Mouse (Mus musculus) MEL (cell line): ENCODE results near the gene 4930558C23Rik. TPM values are rescaled to one million over a fixed set of nuclear protein-coding genes. Genes with fewer than 3 reads are reported as not detected.
A peak's percentile ranks its signal among the peaks of the same experiment; 100 is the strongest.

Source experiments
- DNase-seq: peaks from one replicate; pipeline ENCODE4 v3.0.0; 2011; ENCODE audit warnings: low read depth, low spot score
- H3K27ac ChIP-seq: 2 replicates; pipeline ENCODE4 v1.5.1; 2012; ENCODE audit warnings: low read depth, mild to moderate bottlenecking, control low read depth, low read length, moderate library complexity; ENCODE audit not compliant: control insufficient read depth
- H3K27me3 ChIP-seq, 2 experiments: fragments of 150-350 bp in 1 of 2; sonication (generic) in 1 of 2; 2 replicates each; pipeline ENCODE4 v1.6.1; 2012; ENCODE audit warnings: low read length in 2 of 2, mild to moderate bottlenecking in 2 of 2, improper control_type of control experiment in 1 of 2, moderate library complexity in 1 of 2; ENCODE audit not compliant: insufficient read depth in 2 of 2, control insufficient read depth in 1 of 2
- H3K36me3 ChIP-seq, 2 experiments: 2 replicates each; pipeline ENCODE4 v1.6.1; 2012 to 2014; ENCODE audit warnings: low read length in 2 of 2, improper control_type of control experiment in 1 of 2, inconsistent platforms in 1 of 2, mild to moderate bottlenecking in 1 of 2; ENCODE audit not compliant: insufficient read depth in 2 of 2, control insufficient read depth in 1 of 2
- H3K4me1 ChIP-seq, 2 experiments: fragments of 150-350 bp in 1 of 2; sonication (generic) in 1 of 2; 2 replicates each; pipeline ENCODE4 v1.6.1; 2012; ENCODE audit warnings: low read length in 2 of 2, improper control_type of control experiment in 1 of 2, mild to moderate bottlenecking in 1 of 2; ENCODE audit not compliant: insufficient read depth in 2 of 2, control insufficient read depth in 1 of 2
- H3K4me3 ChIP-seq, 2 experiments: fragments of 150-350 bp in 1 of 2; sonication (generic) in 1 of 2; 2 replicates each; pipeline ENCODE4 v1.5.1; 2012; ENCODE audit warnings: low read depth in 2 of 2, low read length in 2 of 2, mild to moderate bottlenecking in 2 of 2, moderate library complexity in 2 of 2, control low read depth in 1 of 2, improper control_type of control experiment in 1 of 2; ENCODE audit not compliant: control insufficient read depth in 1 of 2, insufficient read depth in 1 of 2
- H3K79me2 ChIP-seq: 2 replicates; pipeline ENCODE4 v1.6.1; 2012; ENCODE audit warnings: mild to moderate bottlenecking, low read length, moderate library complexity; ENCODE audit not compliant: control insufficient read depth, poor library complexity, insufficient read depth
- H3K9ac ChIP-seq: 2 replicates; pipeline ENCODE4 v1.6.1; 2012; ENCODE audit warnings: low read depth, mild to moderate bottlenecking, control low read depth, low read length, moderate library complexity; ENCODE audit not compliant: control insufficient read depth, poor library complexity, severe bottlenecking
- H3K9me3 ChIP-seq: fragments of 150-350 bp; sonication (generic); replicated peaks from 2 replicates; pipeline ENCODE4 v1.6.1; 2012; ENCODE audit warnings: mild to moderate bottlenecking, low read length, improper control_type of control experiment, moderate library complexity; ENCODE audit not compliant: insufficient read depth
- BHLHE40 ChIP-seq: IDR thresholded peaks from 2 replicates; pipeline ENCODE4 v1.6.1; 2012; ENCODE audit warnings: low read depth, mild to moderate bottlenecking, inconsistent platforms, low read length, improper control_type of control experiment, borderline replicate concordance
- CHD1 ChIP-seq: IDR thresholded peaks from 2 replicates; pipeline ENCODE4 v1.6.1; 2012; ENCODE audit warnings: low read depth, mild to moderate bottlenecking, inconsistent platforms, low read length, improper control_type of control experiment
- CHD2 ChIP-seq: IDR thresholded peaks from 2 replicates; pipeline ENCODE4 v1.6.1; 2011; ENCODE audit warnings: low read length, improper control_type of control experiment
- CTCF ChIP-seq, 3 experiments: IDR thresholded peaks in 2 of 3; conservative IDR thresholded peaks in 1 of 3; 2 replicates each; pipeline ENCODE4 v1.5.1; 2011 to 2012; ENCODE audit warnings: low read length in 3 of 3, low read depth in 2 of 3, mild to moderate bottlenecking in 2 of 3, improper control_type of control experiment in 1 of 3, inconsistent platforms in 1 of 3, mixed read lengths in 1 of 3, moderate library complexity in 1 of 3; ENCODE audit not compliant: control insufficient read depth in 1 of 3, insufficient read depth in 1 of 3, poor library complexity in 1 of 3, severe bottlenecking in 1 of 3
- E2F4 ChIP-seq: IDR thresholded peaks from 2 replicates; pipeline ENCODE4 v1.6.1; 2011; ENCODE audit warnings: low read depth, low read length, improper control_type of control experiment, borderline replicate concordance
- ELF1 ChIP-seq: IDR thresholded peaks from 2 replicates; pipeline ENCODE4 v1.6.1; 2014; ENCODE audit warnings: low read depth, mild to moderate bottlenecking, inconsistent platforms, low read length, improper control_type of control experiment, moderate library complexity
- EP300 ChIP-seq, 2 experiments: IDR thresholded peaks; 2 replicates each; pipeline ENCODE4 v1.6.1; 2011; ENCODE audit warnings: improper control_type of control experiment in 2 of 2, low read length in 2 of 2, low read depth in 1 of 2, mild to moderate bottlenecking in 1 of 2
- ETS1 ChIP-seq: IDR thresholded peaks from 2 replicates; pipeline ENCODE4 v1.6.1; 2012; ENCODE audit warnings: low read depth, mild to moderate bottlenecking, inconsistent platforms, low read length, improper control_type of control experiment, moderate library complexity
- GABPA ChIP-seq: IDR thresholded peaks from 2 replicates; pipeline ENCODE4 v1.6.1; 2012; ENCODE audit warnings: low read depth, mild to moderate bottlenecking, inconsistent platforms, low read length, improper control_type of control experiment, moderate library complexity
- GATA1 ChIP-seq: IDR thresholded peaks from 2 replicates; pipeline ENCODE4 v1.6.1; 2011; ENCODE audit warnings: low read depth, low read length, improper control_type of control experiment
- HCFC1 ChIP-seq: IDR thresholded peaks from 2 replicates; pipeline ENCODE4 v1.6.1; 2012; ENCODE audit warnings: low read depth, mild to moderate bottlenecking, inconsistent platforms, low read length, improper control_type of control experiment, moderate library complexity
- JUND ChIP-seq: IDR thresholded peaks from 2 replicates; pipeline ENCODE4 v1.6.1; 2011; ENCODE audit warnings: low read depth, mild to moderate bottlenecking, improper control_type of control experiment, low read length
- KAT2A ChIP-seq: conservative IDR thresholded peaks from 2 replicates; pipeline ENCODE4 v1.6.1; 2012; ENCODE audit warnings: low read depth, low read length, improper control_type of control experiment, inconsistent platforms
- MAFK ChIP-seq: IDR thresholded peaks from 2 replicates; pipeline ENCODE4 v1.6.1; 2011; ENCODE audit warnings: low read depth, mild to moderate bottlenecking, low read length, improper control_type of control experiment, borderline replicate concordance
- MAX ChIP-seq: IDR thresholded peaks from 2 replicates; pipeline ENCODE4 v1.6.1; 2011; ENCODE audit warnings: low read length, improper control_type of control experiment
- MAZ ChIP-seq: IDR thresholded peaks from 2 replicates; pipeline ENCODE4 v1.6.1; 2012; ENCODE audit warnings: low read depth, mild to moderate bottlenecking, inconsistent platforms, low read length, improper control_type of control experiment
- MEF2A ChIP-seq: IDR thresholded peaks from 2 replicates; pipeline ENCODE4 v1.6.1; 2014; ENCODE audit warnings: low read depth, mild to moderate bottlenecking, inconsistent platforms, low read length, improper control_type of control experiment; ENCODE audit not compliant: poor library complexity, insufficient replicate concordance, severe bottlenecking; ENCODE audit errors: extremely low read depth
- MXI1 ChIP-seq: IDR thresholded peaks from 2 replicates; pipeline ENCODE4 v1.6.1; 2011; ENCODE audit warnings: mild to moderate bottlenecking, low read depth, low read length, improper control_type of control experiment
- MYB ChIP-seq: IDR thresholded peaks from 2 replicates; pipeline ENCODE4 v1.6.1; 2011; ENCODE audit warnings: mild to moderate bottlenecking, low read depth, low read length, improper control_type of control experiment
- MYC ChIP-seq: IDR thresholded peaks from 2 replicates; pipeline ENCODE4 v1.6.1; 2011; ENCODE audit warnings: low read depth, mild to moderate bottlenecking, low read length, improper control_type of control experiment, moderate library complexity
- NELFE ChIP-seq: IDR thresholded peaks from 2 replicates; pipeline ENCODE4 v1.6.1; 2011; ENCODE audit warnings: low read depth, low read length, improper control_type of control experiment
- NRF1 ChIP-seq: IDR thresholded peaks from 2 replicates; pipeline ENCODE4 v1.6.1; 2014; ENCODE audit warnings: low read depth, mild to moderate bottlenecking, inconsistent platforms, low read length, improper control_type of control experiment, moderate library complexity; ENCODE audit not compliant: poor library complexity, insufficient read depth, severe bottlenecking
- POLR2A ChIP-seq, 2 experiments: IDR thresholded peaks; 2 replicates each; pipeline ENCODE4 v1.6.1; 2011 to 2012; ENCODE audit warnings: low read length in 2 of 2, mild to moderate bottlenecking in 2 of 2, control low read depth in 1 of 2, improper control_type of control experiment in 1 of 2, low read depth in 1 of 2, moderate library complexity in 1 of 2; ENCODE audit not compliant: control insufficient read depth in 1 of 2, insufficient read depth in 1 of 2, poor library complexity in 1 of 2
- POLR2AphosphoS2 ChIP-seq: IDR thresholded peaks from 2 replicates; pipeline ENCODE4 v1.6.1; 2011; ENCODE audit warnings: low read length, improper control_type of control experiment
- POLR2AphosphoS5 ChIP-seq: IDR thresholded peaks from 2 replicates; pipeline ENCODE4 v1.6.1; 2012; ENCODE audit warnings: low read depth, borderline replicate concordance, mild to moderate bottlenecking, inconsistent platforms, low read length, moderate library complexity, mixed read lengths
- RAD21 ChIP-seq: IDR thresholded peaks from 2 replicates; pipeline ENCODE4 v1.6.1; 2011; ENCODE audit warnings: mild to moderate bottlenecking, low read depth, low read length, improper control_type of control experiment
- RCOR1 ChIP-seq: IDR thresholded peaks from 2 replicates; pipeline ENCODE4 v1.6.1; 2012; ENCODE audit warnings: low read depth, mild to moderate bottlenecking, inconsistent platforms, low read length, improper control_type of control experiment
- SIN3A ChIP-seq: IDR thresholded peaks from 2 replicates; pipeline ENCODE4 v1.6.1; 2012; ENCODE audit warnings: low read length, improper control_type of control experiment, inconsistent platforms
- SMC3 ChIP-seq: IDR thresholded peaks from 2 replicates; pipeline ENCODE4 v1.6.1; 2011; ENCODE audit warnings: low read depth, low read length, improper control_type of control experiment
- TAL1 ChIP-seq: IDR thresholded peaks from 2 replicates; pipeline ENCODE4 v1.6.1; 2012; ENCODE audit warnings: mild to moderate bottlenecking, inconsistent platforms, low read length, moderate library complexity, mixed read lengths
- TBP ChIP-seq: IDR thresholded peaks from 2 replicates; pipeline ENCODE4 v1.8.0; 2011; ENCODE audit warnings: low read depth, low read length, improper control_type of control experiment
- TCF12 ChIP-seq: IDR thresholded peaks from 2 replicates; pipeline ENCODE4 v1.6.1; 2014; ENCODE audit warnings: low read depth, mild to moderate bottlenecking, inconsistent platforms, low read length, improper control_type of control experiment, moderate library complexity
- UBTF ChIP-seq: IDR thresholded peaks from 2 replicates; pipeline ENCODE4 v1.6.1; 2012; ENCODE audit warnings: low read depth, mild to moderate bottlenecking, inconsistent platforms, low read length, improper control_type of control experiment, moderate library complexity, borderline replicate concordance; ENCODE audit not compliant: insufficient read depth
- USF1 ChIP-seq: IDR thresholded peaks from 2 replicates; pipeline ENCODE4 v1.6.1; 2014; ENCODE audit warnings: low read depth, mild to moderate bottlenecking, inconsistent platforms, low read length, improper control_type of control experiment, moderate library complexity
- ZC3H11A ChIP-seq: IDR thresholded peaks from 2 replicates; pipeline ENCODE4 v1.6.1; 2012; ENCODE audit warnings: low read depth, mild to moderate bottlenecking, inconsistent platforms, low read length, improper control_type of control experiment
- ZKSCAN1 ChIP-seq: IDR thresholded peaks from 2 replicates; pipeline ENCODE4 v1.6.1; 2012; ENCODE audit warnings: low read depth, mild to moderate bottlenecking, inconsistent platforms, low read length, improper control_type of control experiment, moderate library complexity
- ZMIZ1 ChIP-seq: IDR thresholded peaks from 2 replicates; pipeline ENCODE4 v1.6.1; 2012; ENCODE audit warnings: low read depth, mild to moderate bottlenecking, inconsistent platforms, low read length, improper control_type of control experiment, moderate library complexity
- ZNF384 ChIP-seq: IDR thresholded peaks from 2 replicates; pipeline ENCODE4 v1.6.1; 2012; ENCODE audit warnings: low read depth, mild to moderate bottlenecking, inconsistent platforms, low read length, improper control_type of control experiment
- polyA plus RNA-seq, 2 experiments: library from polyadenylated mRNA; stranded (reverse) in 1 of 2; unstranded in 1 of 2; fragments of >175 nt in 1 of 2; fragments of >200 nt in 1 of 2; gene quantifications; 2 replicates each; pipeline versions ENCODE4 v1.2.1 to v1.2.4; 2012; ENCODE audit warnings: low replicate concordance in 2 of 2, low read depth in 1 of 2; ENCODE audit not compliant: insufficient read length in 2 of 2, insufficient read depth in 1 of 2, missing spikeins in 1 of 2
- total RNA-seq: library from RNA; depleted of rRNA; stranded (reverse); fragments of 300-350 nt; gene quantifications from 2 replicates; pipeline ENCODE4 v1.2.3, GENCODE M21; 2012

4930558C23Rik gene
- total and polyA plus RNA-seq, 3 experiments, result not detected

DNA sequence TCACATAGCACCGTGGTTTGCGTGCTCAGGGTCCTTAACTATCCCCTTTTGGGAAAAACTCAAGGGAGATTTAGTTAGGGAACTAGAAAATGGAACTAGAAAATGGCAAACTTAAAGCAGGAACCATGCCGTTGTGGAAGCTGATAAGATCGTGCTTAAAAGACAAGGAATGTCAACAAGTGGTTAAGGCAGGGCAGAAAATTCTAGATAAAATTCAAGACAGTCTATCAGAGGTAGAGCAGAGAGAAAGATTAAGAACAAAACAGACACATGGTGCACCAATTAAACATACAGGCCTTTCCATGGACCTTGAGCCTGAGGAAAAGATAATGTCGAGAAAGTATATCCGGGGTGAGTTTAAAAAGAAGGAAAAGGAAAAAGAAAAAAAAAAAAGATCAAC is 15.2 kb upstream of the 4930558C23Rik start:
- H3K27ac ChIP-seq, result peak overlapping the region; percentile 57
- no peak overlapping the region for H3K4me3 ChIP-seq
- H3K79me2 ChIP-seq, result no peaks in the 10 kb centered on the region
- peaks cover 0 to 6% of the 10 kb centered on the region in 2 experiments; a peak in 2 of 4 replicates for H3K36me3 ChIP-seq
- peak; percentile 54 for DNase-seq
- no peaks in the 10 kb centered on the region for H3K27me3 ChIP-seq
- H3K4me1 ChIP-seq, result peaks cover 0 to 6% of the 10 kb centered on the region in 2 experiments; a peak in 2 of 4 replicates
- H3K9me3 ChIP-seq, result peaks cover 2% of the 10 kb centered on the region; the same call in 1 of the 2 replicates
- H3K9ac ChIP-seq, result no peak overlapping the region
- TF ChIP-seq ELF1 (peak; percentile 24; the same call in 1 of the 2 replicates), MAZ (peak; percentile 44; the same call in 1 of the 2 replicates), NELFE (no peak), SMC3 (no peak), ZNF384 (0 out of 2 replicates have a peak, but pooled peaks have one; percentile 57), ZMIZ1 (no peak), MYC (peak; percentile 35; the same call in 1 of the 2 replicates), CTCF (IDR thresholded peaks at IDR 0.05 in 2 of 3, conservative IDR thresholded peaks at IDR 0.05 in 1 of 3; ENCODE audit: control insufficient read depth in 1 of 3, insufficient read depth in 1 of 3, low read depth in 2 of 3, low read length in 3 of 3, poor library complexity in 1 of 3, severe bottlenecking in 1 of 3) (no peak), MAFK (0 out of 2 replicates have a peak, but pooled peaks have one; percentile 10), CHD1 (no peak), ETS1 (peak; percentile 76), UBTF (no peak), ZC3H11A (no peak), GABPA (no peak), TAL1 (no peak), MYB (no peak), E2F4 (no peak), NRF1 (no peak), HCFC1 (0 out of 2 replicates have a peak, but pooled peaks have one; percentile 39), TBP (no peak), GATA1 (peak; percentile 82), BHLHE40 (no peak), TCF12 (peak; percentile 87), MEF2A (0 out of 2 replicates have a peak, but pooled peaks have one; percentile 7), CHD2 (no peak), RAD21 (no peak), ZKSCAN1 (no peak), JUND (no peak), SIN3A (peak; percentile 67), POLR2A (IDR thresholded peaks at IDR 0.05; ENCODE audit: control insufficient read depth in 1 of 2, insufficient read depth in 1 of 2, low read depth in 1 of 2, low read length in 2 of 2, poor library complexity in 1 of 2) (no peak), KAT2A (no peak), USF1 (peak; percentile 29; the same call in 1 of the 2 replicates), RCOR1 (peak; percentile 50; the same call in 1 of the 2 replicates), POLR2AphosphoS2 (no peak), EP300 (IDR thresholded peaks at IDR 0.05; ENCODE audit: low read depth in 1 of 2, low read length in 2 of 2) (peak; percentile 71 to 78), POLR2AphosphoS5 (no peak), MXI1 (no peak; the same call in 1 of the 2 replicates), MAX (no peak; the same call in 1 of the 2 replicates)
